Comparison of ENCODE assay signal across 1 mouse cellular context in the genomic region with DNA sequence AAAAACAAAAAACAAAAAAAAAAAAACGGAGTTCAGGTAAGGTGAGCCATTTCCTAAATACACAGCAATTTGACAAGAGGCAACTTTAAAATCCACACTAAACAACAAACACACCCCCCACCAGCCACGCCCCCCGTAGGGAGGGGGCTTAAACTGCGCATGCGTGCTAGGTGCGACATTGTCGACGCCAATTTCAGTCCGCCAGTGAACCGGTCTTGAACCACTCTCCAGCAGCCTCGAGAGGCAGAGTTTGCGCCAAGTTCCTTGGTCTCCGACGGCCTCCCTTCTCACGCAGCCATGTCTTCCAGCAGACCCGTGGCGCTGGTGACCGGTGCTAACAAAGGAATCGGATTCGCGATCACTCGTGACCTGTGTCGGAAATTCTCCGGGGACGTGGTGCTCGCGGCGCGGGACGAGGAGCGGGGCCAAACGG.
TF ChIP-seq lines count a peak whose summit lies in the region.

No protein-coding gene starts in this region.

TF ChIP-seq in MEL, 35 proteins besides CTCF, POLR2A, EP300 and RAD21 (continued from another document):
- peak; percentile 61; the same call in 1 of the 2 replicates for TF ChIP-seq ZMIZ1 (IDR thresholded peaks at IDR 0.05; ENCODE audit: low read depth, low read length)
- no peak for TF ChIP-seq KAT2A (conservative IDR thresholded peaks at IDR 0.05; ENCODE audit: low read depth, low read length)
- no peak for TF ChIP-seq ETS1 (IDR thresholded peaks at IDR 0.05; ENCODE audit: low read depth, low read length)
TF ChIP-seq in MEL: peak in this region for 12.
